Mouse (Mus musculus) forebrain, postnatal 0 days (tissue): ENCODE measurements around the gene Lypd3. TPM values are rescaled to one million over a fixed set of nuclear protein-coding genes. Genes with fewer than 3 reads are reported as not detected.
"Not testable (repeated sequence)": the region's sequence is repeated elsewhere in the genome, so short reads cannot be mapped to it uniquely, and the experiment has no call there.

Source experiments
- ATAC-seq: fragments of 200-750 bp; cut with Nextera tagmentation; 2 replicates; pipeline ENCODE4 v1.8.0; 2017; ENCODE audit warnings: mild to moderate bottlenecking, moderate library complexity
- DNase-seq: peaks from one replicate; pipeline ENCODE4 v3.0.0-alpha.2; 2015
- H3K27ac ChIP-seq: fragments of 300-500 bp; sonication (generic); 2 replicates; pipeline ENCODE4 v1.5.1; 2014; ENCODE audit warnings: low read depth, mild to moderate bottlenecking, antibody characterized with exemption, low read length, moderate library complexity, mixed read lengths
- H3K27me3 ChIP-seq: fragments of 300-500 bp; sonication (generic); 2 replicates; pipeline ENCODE4 v1.6.1; 2014; ENCODE audit warnings: mild to moderate bottlenecking, low read length, mixed read lengths; ENCODE audit not compliant: insufficient read depth
- H3K36me3 ChIP-seq: fragments of 300-500 bp; sonication (generic); 2 replicates; pipeline ENCODE4 v1.6.1; 2014; ENCODE audit warnings: mild to moderate bottlenecking, moderate library complexity; ENCODE audit not compliant: insufficient read depth
- H3K4me1 ChIP-seq: fragments of 300-500 bp; sonication (generic); 2 replicates; pipeline ENCODE4 v1.6.1; 2014; ENCODE audit warnings: antibody characterized with exemption; ENCODE audit not compliant: insufficient read depth
- H3K4me2 ChIP-seq: fragments of 300-500 bp; sonication (generic); 2 replicates; pipeline ENCODE4 v1.6.1; 2014; ENCODE audit warnings: low read depth, mild to moderate bottlenecking, moderate library complexity
- H3K4me3 ChIP-seq: fragments of 300-500 bp; sonication (generic); 2 replicates; pipeline ENCODE4 v1.5.1; 2014; ENCODE audit warnings: low read depth, low read length, mixed read lengths
- H3K9ac ChIP-seq: fragments of 300-500 bp; sonication (generic); 2 replicates; pipeline ENCODE4 v1.6.1; 2014; ENCODE audit warnings: mild to moderate bottlenecking
- H3K9me3 ChIP-seq: fragments of 300-500 bp; sonication (generic); 2 replicates; pipeline ENCODE4 v1.6.1; 2016; ENCODE audit warnings: low read length
- CTCF ChIP-seq: sonication (generic); IDR thresholded peaks from 2 replicates; pipeline ENCODE4 v1.5.1; 2016; ENCODE audit warnings: antibody characterized with exemption, control low read depth, low read depth
- WGBS: fragments of 180-500 bp; shearing (Covaris S2); extraction: QIAGEN DNeasy Blood & Tissue Kit; methylation state at CpG from one replicate; pipeline ENCODE4 v1.1.7; 2014; 5-methylcytosine and 5-hydroxymethylcytosine counted together
- polyA plus RNA-seq: library from polyadenylated mRNA; unstranded; fragments of >200 nt; fragmentation: Nextera tagmentation; extraction: Ambion mirVana; gene quantifications from 2 replicates; pipeline ENCODE4 v1.2.1, GENCODE M21; 2015
- total RNA-seq: library from RNA; depleted of rRNA; stranded (reverse); fragments of >200 nt; gene quantifications from 2 replicates; pipeline ENCODE4 v1.2.3, GENCODE M21; 2014; rRNA removed

Lypd3 gene
- total and polyA plus RNA-seq, 2 experiments from 2014 or later: 0.33 to 1.3 TPM

DNA sequence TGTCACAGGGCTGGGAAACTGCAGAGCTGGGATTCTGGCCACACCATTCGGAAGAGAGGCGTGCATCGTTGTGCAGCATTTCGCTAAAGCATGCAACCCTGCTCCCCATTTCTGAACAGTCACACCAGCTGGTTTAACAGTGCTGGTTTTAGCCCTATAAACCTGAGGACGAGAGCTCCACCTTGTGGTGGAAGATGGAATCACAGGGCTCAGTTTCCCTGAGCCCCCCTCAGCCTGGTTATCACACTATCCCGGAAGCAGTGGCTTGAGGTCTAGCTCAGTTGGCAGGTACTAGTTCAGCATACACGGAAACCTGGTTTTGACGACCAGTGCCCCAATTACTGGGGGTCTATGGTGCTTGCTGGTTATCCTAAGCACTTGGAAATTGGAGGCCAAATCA is 26.2 kb downstream of the Lypd3 start:
- peak; percentile 87 for DNase-seq
- no peaks in the 10 kb centered on the region for H3K4me1 ChIP-seq
- no peak overlapping the region for H3K9ac ChIP-seq
- H3K9me3 ChIP-seq: no peaks in the 10 kb centered on the region
- WGBS: 10% methylated on average over 8 of the region's 8 CpGs
- no peaks in the 10 kb centered on the region for H3K27me3 ChIP-seq
- no peak overlapping the region for H3K4me2 ChIP-seq
- peak; percentile 81 for ATAC-seq
- no peak overlapping the region for H3K27ac ChIP-seq
- peak; percentile 96 for TF ChIP-seq CTCF
- H3K4me3 ChIP-seq: no peak overlapping the region
- H3K36me3 ChIP-seq: no peaks in the 10 kb centered on the region

DNA sequence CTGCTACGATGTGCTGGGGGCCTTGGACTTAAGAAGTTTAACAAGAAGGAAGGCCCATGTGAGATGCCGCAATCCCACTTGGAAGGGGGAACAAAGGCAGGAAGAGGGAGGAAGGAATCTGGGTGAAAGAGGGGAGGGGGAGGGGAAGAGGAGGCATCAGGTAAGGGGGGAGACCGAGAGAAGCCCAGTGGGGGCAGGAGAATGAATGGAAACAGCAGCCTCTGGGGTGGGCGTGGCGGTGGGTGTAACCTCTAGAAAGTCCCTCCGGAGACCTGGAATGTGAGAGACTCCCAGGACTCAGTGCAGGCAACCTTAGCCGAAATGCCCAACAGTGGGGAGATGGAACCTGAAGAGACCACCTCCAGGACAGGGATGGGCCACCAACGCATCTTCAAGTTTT is 28.0 kb downstream of the Lypd3 start:
- H3K9ac ChIP-seq: no peak overlapping the region
- DNase-seq (no peak), ATAC-seq (no peak)
- 40% methylated on average over 8 of the region's 8 CpGs for WGBS
- no peaks in the 10 kb centered on the region for H3K27me3 ChIP-seq
- no peak for TF ChIP-seq CTCF
- H3K4me3 ChIP-seq: no peak overlapping the region
- H3K9me3 ChIP-seq: no peaks in the 10 kb centered on the region
- H3K27ac ChIP-seq: no peak overlapping the region
- no peak overlapping the region for H3K4me2 ChIP-seq
- H3K4me1 ChIP-seq: no peaks in the 10 kb centered on the region
- no peaks in the 10 kb centered on the region for H3K36me3 ChIP-seq

DNA sequence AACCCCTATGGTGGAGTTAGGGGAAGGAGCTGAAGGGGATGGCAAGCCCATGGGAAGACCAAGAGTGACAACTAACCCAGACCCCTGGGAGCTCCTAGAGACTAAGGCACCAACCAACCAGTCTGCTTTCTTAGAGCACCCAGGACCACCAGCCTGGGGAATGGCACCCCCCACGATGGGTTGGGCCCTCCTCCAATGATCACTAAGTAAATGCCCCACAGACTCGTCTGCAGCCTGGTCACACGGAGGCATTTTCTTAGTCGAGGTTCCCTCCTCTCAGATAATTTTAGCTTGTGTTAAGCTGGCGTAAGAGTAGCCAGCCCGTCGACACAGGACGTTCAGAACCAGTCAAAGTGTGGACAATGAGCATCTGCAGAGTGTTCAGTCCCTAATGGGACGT is 28.6 kb downstream of the Lypd3 start:
- no peak overlapping the region for H3K4me3 ChIP-seq
- 81% methylated on average over 9 of the region's 9 CpGs for WGBS
- TF ChIP-seq CTCF: no peak
- H3K9me3 ChIP-seq: no peaks in the 10 kb centered on the region
- no peaks in the 10 kb centered on the region for H3K27me3 ChIP-seq
- H3K27ac ChIP-seq: no peak overlapping the region
- H3K9ac ChIP-seq: no peak overlapping the region
- no peaks in the 10 kb centered on the region for H3K4me1 ChIP-seq
- no peak for ATAC-seq
- no peak overlapping the region for H3K4me2 ChIP-seq
- DNase-seq: no peak
- H3K36me3 ChIP-seq: no peaks in the 10 kb centered on the region

DNA sequence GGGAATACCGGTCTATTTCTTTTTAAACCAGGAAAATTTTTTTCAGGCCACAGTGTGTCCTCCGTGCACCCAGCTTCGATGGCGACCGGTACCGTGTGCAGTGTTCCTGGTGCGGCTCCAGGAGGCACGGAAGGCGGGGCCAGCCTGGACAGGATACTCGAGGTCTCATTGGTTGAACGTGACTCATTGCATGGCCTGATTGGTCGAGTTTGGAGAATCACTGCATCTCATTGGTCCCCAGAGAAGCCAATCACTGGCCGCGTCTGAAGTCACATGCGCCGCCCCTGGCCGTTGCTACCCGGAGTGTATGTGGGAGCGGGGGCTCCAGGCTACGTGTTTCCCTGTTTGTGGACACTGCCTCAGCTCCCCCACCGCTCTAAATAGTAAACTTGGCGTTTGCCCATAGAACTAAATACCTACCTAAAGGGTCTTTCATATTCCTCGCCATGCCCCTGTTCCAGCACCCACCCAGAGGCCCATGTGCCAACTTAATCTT is 35.6 kb downstream of the Lypd3 start:
- TF ChIP-seq CTCF: no peak
- Histone ChIP-seq H3K4me2 (no peak overlapping the region), H3K9me3 (no peaks in the 10 kb centered on the region), H3K27me3 (no peaks in the 10 kb centered on the region), H3K4me1 (no peaks in the 10 kb centered on the region), H3K27ac (no peak overlapping the region), H3K4me3 (no peak overlapping the region), H3K9ac (no peak overlapping the region), H3K36me3 (no peaks in the 10 kb centered on the region)
- DNase-seq (no peak), ATAC-seq (no peak)
- WGBS: 93% methylated on average over 23 of the region's 23 CpGs

DNA sequence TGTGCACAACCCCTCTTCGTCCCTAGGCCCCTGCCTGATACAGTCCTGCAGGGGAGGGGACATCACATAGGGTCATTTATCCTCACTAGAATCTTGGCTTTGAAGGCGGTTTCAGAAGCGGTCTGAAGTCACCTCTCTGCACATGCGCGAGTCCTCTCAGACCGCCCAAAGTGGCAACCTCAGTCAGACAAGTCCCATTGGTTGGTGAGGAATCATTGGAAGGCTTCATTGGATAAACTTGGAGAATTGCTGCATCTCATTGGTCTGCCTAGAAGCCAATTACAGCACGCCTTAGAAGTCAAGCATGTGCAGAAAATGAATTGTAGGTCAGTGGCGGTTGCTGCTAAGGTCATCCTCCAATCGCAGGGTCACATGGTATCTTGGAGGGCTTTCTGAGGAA is 40.2 kb downstream of the Lypd3 start, which contains the start of gene Tex101:
TSS of gene Tex101 (minus strand) at position 101 of the 400 bp plus-strand sequence.
- H3K4me2 ChIP-seq: no peak within 1 kb of the TSS
- WGBS: 88% methylated on average over 9 of the region's 9 CpGs
- no peaks in the 10 kb centered on the region for H3K4me1 ChIP-seq
- H3K27ac ChIP-seq: no peak within 1 kb of the TSS
- H3K4me3 ChIP-seq: no peak within 1 kb of the TSS
- no peaks in the 10 kb centered on the region for H3K9me3 ChIP-seq
- ATAC-seq (no peak), DNase-seq (no peak)
- H3K27me3 ChIP-seq: no peaks in the 10 kb centered on the region
- no peaks in the 10 kb centered on the region for H3K36me3 ChIP-seq
- no peak within 1 kb of the TSS for H3K9ac ChIP-seq
- TF ChIP-seq CTCF: no peak

DNA sequence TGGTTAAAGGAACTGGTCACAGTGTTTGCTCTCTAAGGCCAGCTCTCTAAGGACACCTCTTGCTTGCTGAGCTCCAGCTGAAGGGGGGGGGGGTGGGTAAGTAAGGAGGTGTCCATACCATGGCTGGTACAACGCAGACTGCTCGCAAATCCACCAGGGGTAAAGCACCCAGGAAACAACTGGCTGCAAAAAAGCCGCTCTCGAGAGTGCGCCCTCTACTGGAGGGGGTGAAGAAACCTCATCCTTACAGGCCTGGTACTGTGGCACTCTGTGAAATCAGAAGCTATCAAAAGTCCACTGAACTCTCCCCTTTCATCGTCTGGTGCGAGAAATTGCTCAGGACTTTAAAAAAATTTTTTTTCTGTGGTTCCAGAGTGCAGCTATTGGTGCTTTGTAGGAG is 47.8 kb downstream of the Lypd3 start:
- not testable (repeated sequence) for H3K4me3 ChIP-seq, H3K4me2 ChIP-seq, ATAC-seq, H3K9ac ChIP-seq, H3K4me1 ChIP-seq, H3K9me3 ChIP-seq, DNase-seq, H3K27me3 ChIP-seq, H3K27ac ChIP-seq, H3K36me3 ChIP-seq
- WGBS: 82% methylated on average over 7 of the region's 7 CpGs

DNA sequence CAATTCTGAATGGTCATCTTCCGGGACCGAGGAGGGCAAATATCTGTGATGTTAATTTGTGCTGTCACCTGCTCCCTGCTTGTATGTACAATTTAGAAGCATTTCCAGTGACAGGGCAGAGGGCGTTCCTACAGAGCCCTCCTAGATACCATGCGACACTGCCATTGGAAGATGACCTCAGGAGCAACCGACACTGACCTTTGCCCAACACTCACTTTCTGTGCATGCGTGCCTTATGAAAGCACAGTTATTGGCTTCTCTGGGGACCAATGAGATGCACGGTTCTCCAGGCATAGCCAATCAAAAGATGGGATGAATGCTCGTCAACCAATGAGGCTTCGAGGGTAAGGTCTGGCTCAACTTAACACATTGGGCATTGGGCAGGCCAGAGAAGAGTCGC is 51.2 kb downstream of the Lypd3 start:
- 93% methylated on average over 10 of the region's 10 CpGs for whole genome bisulfite sequencing

More for the DNA sequence above, 51.2 kb downstream of the Lypd3 start:
- not testable (repeated sequence) for H3K4me3 ChIP-seq, H3K27ac ChIP-seq, H3K4me2 ChIP-seq, H3K27me3 ChIP-seq, H3K36me3 ChIP-seq, ATAC-seq, H3K4me1 ChIP-seq, H3K9ac ChIP-seq, DNase-seq, H3K9me3 ChIP-seq

Other genes with a start within 250 kb of the Lypd3 start
- gene Smg9, start 236.9 kb upstream of the Lypd3 start, total RNA-seq: 23.9 and 31.8 TPM in 2 replicates
- gene Smg9, start 236.9 kb upstream of the Lypd3 start, polyA plus RNA-seq: 25.2 and 28.5 TPM in 2 replicates
- not detected in 2 replicates for gene Irgc1, start 184.3 kb upstream of the Lypd3 start, total RNA-seq
- not detected in 2 replicates for gene Irgc1, start 184.3 kb upstream of the Lypd3 start, polyA plus RNA-seq
- gene Plaur, start 174.1 kb upstream of the Lypd3 start, total RNA-seq: 0.85 and 1.3 TPM in 2 replicates
- gene Plaur, start 174.1 kb upstream of the Lypd3 start, polyA plus RNA-seq: 1.2 and 1.3 TPM in 2 replicates
- gene Cadm4, start 154.5 kb upstream of the Lypd3 start, total RNA-seq: 412 and 434 TPM in 2 replicates
- 102 and 107 TPM in 2 replicates for gene Cadm4, start 154.5 kb upstream of the Lypd3 start, polyA plus RNA-seq
- 196 and 242 TPM in 2 replicates for gene Zfp428, start 129.5 kb upstream of the Lypd3 start, total RNA-seq
- 258 and 279 TPM in 2 replicates for gene Zfp428, start 129.5 kb upstream of the Lypd3 start, polyA plus RNA-seq
- gene AC161166.1, start 124.1 kb upstream of the Lypd3 start, total RNA-seq: not detected in 2 replicates
- 0.13 and 0.31 TPM in 2 replicates for gene AC161166.1, start 124.1 kb upstream of the Lypd3 start, polyA plus RNA-seq
- 103 and 119 TPM in 2 replicates for gene Irgq, start 105.9 kb upstream of the Lypd3 start, total RNA-seq
- gene Irgq, start 105.9 kb upstream of the Lypd3 start, polyA plus RNA-seq: 20.8 and 26.8 TPM in 2 replicates
- gene Pinlyp, start 90.4 kb upstream of the Lypd3 start, total RNA-seq: 0.31 and 0.43 TPM in 2 replicates
- gene Pinlyp, start 90.4 kb upstream of the Lypd3 start, polyA plus RNA-seq: not detected in 2 replicates
- 41.1 and 49.8 TPM in 2 replicates for gene Xrcc1, start 90.3 kb upstream of the Lypd3 start, total RNA-seq
- 42.1 and 48.6 TPM in 2 replicates for gene Xrcc1, start 90.3 kb upstream of the Lypd3 start, polyA plus RNA-seq
- gene Ethe1, start 49.0 kb upstream of the Lypd3 start, total RNA-seq: 24.2 and 25.8 TPM in 2 replicates
- 24.3 and 26.8 TPM in 2 replicates for gene Ethe1, start 49.0 kb upstream of the Lypd3 start, polyA plus RNA-seq
- 0.38 and 1.2 TPM in 2 replicates for gene Zfp575, start 48.9 kb upstream of the Lypd3 start, total RNA-seq
- 19.4 and 24.8 TPM in 2 replicates for gene Zfp575, start 48.9 kb upstream of the Lypd3 start, polyA plus RNA-seq
- gene Phldb3, start 25.8 kb upstream of the Lypd3 start, total RNA-seq: 0.15 TPM in 1 of 2 replicates, not detected in the other
- gene Phldb3, start 25.8 kb upstream of the Lypd3 start, polyA plus RNA-seq: not detected in 2 replicates
- gene Tex101, start 40.1 kb downstream of the Lypd3 start, total RNA-seq: not detected in 2 replicates
- gene Tex101, start 40.1 kb downstream of the Lypd3 start, polyA plus RNA-seq: not detected in 2 replicates
- gene BC049730, start 72.7 kb downstream of the Lypd3 start, total RNA-seq: not detected in 2 replicates
- gene BC049730, start 72.7 kb downstream of the Lypd3 start, polyA plus RNA-seq: not detected in 2 replicates
- not detected in 2 replicates for gene Gm4763, start 90.4 kb downstream of the Lypd3 start, total RNA-seq
- gene Gm4763, start 90.4 kb downstream of the Lypd3 start, polyA plus RNA-seq: not detected in 2 replicates
- 0.48 TPM in 1 of 2 replicates, not detected in the other for gene Cd177, start 123.8 kb downstream of the Lypd3 start, total RNA-seq
- 0.27 and 0.28 TPM in 2 replicates for gene Cd177, start 123.8 kb downstream of the Lypd3 start, polyA plus RNA-seq
- 0.57 TPM in 1 of 2 replicates, not detected in the other for gene Ceacam10, start 140.7 kb downstream of the Lypd3 start, total RNA-seq
- gene Ceacam10, start 140.7 kb downstream of the Lypd3 start, polyA plus RNA-seq: 0.14 TPM in 1 of 2 replicates, not detected in the other
- 26.5 and 99.9 TPM in 2 replicates for gene Gm9844, start 225.7 kb downstream of the Lypd3 start, total RNA-seq
- gene Gm9844, start 225.7 kb downstream of the Lypd3 start, polyA plus RNA-seq: 35.2 and 38.2 TPM in 2 replicates
- not detected in 2 replicates for gene Lypd4, start 233.4 kb downstream of the Lypd3 start, total RNA-seq
- gene Lypd4, start 233.4 kb downstream of the Lypd3 start, polyA plus RNA-seq: not detected in 2 replicates
- 0.08 TPM in 1 of 2 replicates, not detected in the other for gene Dmrtc2, start 233.5 kb downstream of the Lypd3 start, total RNA-seq
- gene Dmrtc2, start 233.5 kb downstream of the Lypd3 start, polyA plus RNA-seq: 0.23 and 0.28 TPM in 2 replicates
- gene Rps19, start 247.8 kb downstream of the Lypd3 start, total RNA-seq: 581 and 723 TPM in 2 replicates
- gene Rps19, start 247.8 kb downstream of the Lypd3 start, polyA plus RNA-seq: 1,350 and 1,888 TPM in 2 replicates